Mouse (Mus musculus) midbrain, embryonic 16.5 days (tissue): ENCODE results near the gene Ass1. TPM values are rescaled to one million over a fixed set of nuclear protein-coding genes. Genes with fewer than 3 reads are reported as not detected.

Experiments used
- ATAC-seq: fragments of 200-750 bp; cut with Nextera tagmentation; 2 replicates; pipeline ENCODE4 v1.8.0; 2017; ENCODE audit warnings: moderate TSS enrichment
- H3K27ac ChIP-seq: fragments of 300-500 bp; sonication (generic); 2 replicates; pipeline ENCODE4 v1.5.1; 2014; ENCODE audit warnings: mild to moderate bottlenecking, low read length, mixed read lengths
- H3K27me3 ChIP-seq: fragments of 300-500 bp; sonication (generic); 2 replicates; pipeline ENCODE4 v1.6.1; 2014; ENCODE audit warnings: low read depth, low read length, mixed read lengths; ENCODE audit not compliant: control insufficient read depth, insufficient read depth
- H3K36me3 ChIP-seq: fragments of 300-500 bp; sonication (generic); 2 replicates; pipeline ENCODE4 v1.6.1; 2014; ENCODE audit warnings: mild to moderate bottlenecking, low read length, moderate library complexity, mixed read lengths; ENCODE audit not compliant: control insufficient read depth, insufficient read depth
- H3K4me1 ChIP-seq: fragments of 300-500 bp; sonication (generic); 2 replicates; pipeline ENCODE4 v1.6.1; 2014; ENCODE audit warnings: mild to moderate bottlenecking, low read length, mixed read lengths; ENCODE audit not compliant: control insufficient read depth, insufficient read depth
- H3K4me2 ChIP-seq: fragments of 300-500 bp; sonication (generic); 2 replicates; pipeline ENCODE4 v1.6.1; 2014; ENCODE audit warnings: mild to moderate bottlenecking, low read length, mixed read lengths
- H3K4me3 ChIP-seq: fragments of 300-500 bp; sonication (generic); 2 replicates; pipeline ENCODE4 v1.5.1; 2014; ENCODE audit warnings: low read depth, mild to moderate bottlenecking, low read length, moderate library complexity, mixed read lengths
- H3K9ac ChIP-seq: fragments of 300-500 bp; sonication (generic); 2 replicates; pipeline ENCODE4 v1.6.1; 2014; ENCODE audit warnings: low read depth, low read length, mixed read lengths
- H3K9me3 ChIP-seq: fragments of 300-500 bp; sonication (generic); replicated peaks from 2 replicates; pipeline ENCODE4 v1.6.1; 2014; ENCODE audit warnings: mild to moderate bottlenecking, low read length, mixed read lengths; ENCODE audit not compliant: control insufficient read depth, poor library complexity, severe bottlenecking
- WGBS: fragments of 180-500 bp; shearing (Covaris S2); extraction: QIAGEN DNeasy Blood & Tissue Kit; methylation state at CpG from one replicate; pipeline ENCODE4 v1.1.7; 2014; 5-methylcytosine and 5-hydroxymethylcytosine counted together
- polyA plus RNA-seq: library from polyadenylated mRNA; unstranded; fragments of >200 nt; fragmentation: Nextera tagmentation; extraction: Ambion mirVana; gene quantifications from 2 replicates; pipeline ENCODE4 v1.2.1, GENCODE M21; 2015

Gene Ass1
- polyA plus RNA-seq, 1 experiment from 2014 or later: 12.0 TPM

DNA sequence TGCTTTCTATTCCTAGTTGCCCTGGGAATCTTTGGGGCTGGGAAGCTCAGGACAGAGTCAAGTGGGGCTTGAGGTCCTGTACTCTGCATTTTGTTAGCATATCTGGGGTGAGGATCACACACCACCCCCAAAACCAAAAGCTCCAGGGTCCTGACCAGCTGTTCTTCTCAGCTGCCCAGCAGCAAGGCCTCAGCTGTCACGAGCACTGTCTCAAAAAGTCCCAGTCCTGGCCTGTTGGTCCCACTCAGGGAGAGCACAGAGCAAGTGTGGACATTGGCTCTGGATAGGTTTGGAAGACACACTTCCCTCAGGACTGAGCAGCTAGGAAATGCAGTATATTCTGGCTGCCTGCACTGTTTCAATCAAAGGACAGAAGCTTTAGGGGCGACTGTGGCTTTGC lies 20.5 kb downstream of the Ass1 start:
- Histone ChIP-seq H3K27me3 (peaks cover 62% of the 10 kb centered on the region), H3K36me3 (no peaks in the 10 kb centered on the region), H3K4me2 (no peak overlapping the region), H3K4me3 (no peak overlapping the region), H3K4me1 (peaks cover 4% of the 10 kb centered on the region; the same call in 1 of the 2 replicates), H3K9me3 (no peaks in the 10 kb centered on the region), H3K9ac (no peak overlapping the region), H3K27ac (no peak overlapping the region)
- ATAC-seq: no peak
- 81% methylated on average over 2 of the region's 2 CpGs for WGBS

DNA sequence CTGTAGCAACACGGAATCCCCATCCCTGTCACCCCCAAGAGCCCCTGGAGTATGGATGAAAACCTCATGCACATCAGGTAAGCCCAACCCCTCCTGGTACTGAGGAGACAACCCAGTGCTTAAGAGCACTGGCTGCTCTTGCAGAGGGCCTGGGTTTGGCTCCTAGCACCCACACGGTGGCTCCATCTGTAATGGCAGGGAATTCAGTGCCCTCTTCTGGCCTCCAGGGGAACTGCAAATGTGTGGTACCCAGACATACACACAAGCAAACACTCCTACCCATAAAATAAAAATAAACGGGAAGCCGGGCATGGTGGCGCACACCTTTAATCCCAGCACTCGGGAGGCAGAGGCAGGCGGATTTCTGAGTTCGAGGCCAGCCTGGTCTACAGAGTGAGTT lies 22.3 kb downstream of the Ass1 start:
- H3K9ac ChIP-seq: no peak overlapping the region
- H3K4me1 ChIP-seq: peaks cover 11% of the 10 kb centered on the region; the same call in 1 of the 2 replicates

DNA sequence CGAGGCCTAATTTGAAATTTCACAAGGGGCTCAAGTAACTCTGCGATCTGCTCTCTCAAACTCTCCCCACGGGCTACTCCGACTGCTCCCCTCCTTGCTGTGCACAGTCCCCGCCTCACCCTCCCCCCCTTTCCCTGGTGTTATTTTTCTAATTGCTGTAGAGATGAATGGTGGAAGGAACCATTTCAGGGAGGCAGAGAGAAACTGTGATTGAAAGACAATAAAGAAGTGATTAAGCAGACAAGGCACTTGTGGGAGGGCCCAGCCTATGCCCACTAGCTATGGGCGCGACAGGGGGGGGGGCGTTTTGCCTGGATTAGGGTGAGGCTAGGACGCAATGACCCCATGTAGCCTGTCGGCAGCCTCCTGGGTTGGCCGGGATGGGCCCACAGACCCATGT lies 23.2 kb downstream of the Ass1 start:
- Histone ChIP-seq H3K27ac (no peak overlapping the region), H3K27me3 (peaks cover 43% of the 10 kb centered on the region), H3K9me3 (no peaks in the 10 kb centered on the region), H3K9ac (no peak overlapping the region), H3K4me2 (no peak overlapping the region), H3K36me3 (no peaks in the 10 kb centered on the region), H3K4me3 (no peak overlapping the region), H3K4me1 (peaks cover 17% of the 10 kb centered on the region; the same call in 1 of the 2 replicates)
- 39% methylated on average over 11 of the region's 11 CpGs for WGBS
- no peak for ATAC-seq

More for the DNA sequence above, 22.3 kb downstream of the Ass1 start:
- Histone ChIP-seq H3K27me3 (peaks cover 50% of the 10 kb centered on the region), H3K4me3 (no peak overlapping the region), H3K36me3 (no peaks in the 10 kb centered on the region), H3K4me2 (no peak overlapping the region), H3K27ac (no peak overlapping the region), H3K9me3 (no peaks in the 10 kb centered on the region)
- WGBS: 98% methylated on average over 8 of the region's 8 CpGs
- ATAC-seq: no peak

DNA sequence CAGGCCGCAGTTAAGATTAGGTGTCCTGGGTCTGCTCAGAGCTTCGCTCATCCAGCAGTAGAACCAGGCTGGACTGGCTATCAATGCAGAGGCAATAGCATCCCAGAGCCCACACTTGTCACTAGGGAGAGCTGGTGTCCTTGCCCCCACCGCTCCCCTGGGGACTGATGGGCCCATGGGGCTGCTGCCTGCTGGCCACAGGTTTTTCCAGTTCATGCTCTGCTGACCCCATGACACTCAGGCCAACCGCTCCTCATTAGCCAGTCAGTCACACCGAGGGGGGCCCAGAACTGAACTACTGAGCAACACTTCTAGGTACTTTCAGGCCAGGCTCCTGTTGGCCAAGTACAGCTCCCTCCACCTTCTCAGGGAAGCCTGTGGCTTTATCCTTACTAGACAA lies 24.3 kb downstream of the Ass1 start:
- no peaks in the 10 kb centered on the region for H3K36me3 ChIP-seq
- H3K4me1 ChIP-seq: peaks cover 17% of the 10 kb centered on the region; the same call in 1 of the 2 replicates
- no peaks in the 10 kb centered on the region for H3K9me3 ChIP-seq
- no peak overlapping the region for H3K27ac ChIP-seq
- WGBS: 52% methylated on average over 5 of the region's 5 CpGs
- H3K4me3 ChIP-seq: no peak overlapping the region
- H3K9ac ChIP-seq: no peak overlapping the region
- no peak for ATAC-seq
- no peak overlapping the region for H3K4me2 ChIP-seq
- H3K27me3 ChIP-seq: peaks cover 42% of the 10 kb centered on the region

DNA sequence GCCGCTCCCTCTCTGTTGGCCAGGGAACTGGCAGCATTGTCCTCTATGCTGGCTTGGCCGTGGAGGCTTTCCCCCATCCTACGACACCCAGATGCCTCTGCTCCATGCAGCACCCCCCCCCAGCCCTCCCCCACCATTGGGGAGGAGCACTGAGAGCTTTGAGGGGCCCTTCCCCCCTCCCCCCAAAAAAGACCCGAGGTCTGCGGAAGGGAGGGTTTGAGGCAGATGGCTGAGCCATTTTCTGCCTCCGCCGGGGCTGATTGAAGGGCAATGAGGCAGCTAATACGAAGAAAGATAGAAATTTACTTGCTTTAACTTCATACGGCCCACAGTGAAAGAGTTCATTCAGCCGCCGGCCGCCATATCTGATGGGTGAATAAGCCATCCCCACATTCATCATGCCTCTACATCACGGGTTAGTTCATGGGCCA lies 25.1 kb downstream of the Ass1 start:
- Histone ChIP-seq H3K4me1 (peaks cover 21% of the 10 kb centered on the region), H3K4me3 (no peak overlapping the region), H3K27me3 (peaks cover 42% of the 10 kb centered on the region), H3K4me2 (no peak overlapping the region), H3K27ac (no peak overlapping the region), H3K9me3 (no peaks in the 10 kb centered on the region), H3K36me3 (no peaks in the 10 kb centered on the region), H3K9ac (peak overlapping the region; percentile 25; the same call in 1 of the 2 replicates)
- 26% methylated on average over 13 of the region's 13 CpGs for WGBS
- ATAC-seq: no peak

DNA sequence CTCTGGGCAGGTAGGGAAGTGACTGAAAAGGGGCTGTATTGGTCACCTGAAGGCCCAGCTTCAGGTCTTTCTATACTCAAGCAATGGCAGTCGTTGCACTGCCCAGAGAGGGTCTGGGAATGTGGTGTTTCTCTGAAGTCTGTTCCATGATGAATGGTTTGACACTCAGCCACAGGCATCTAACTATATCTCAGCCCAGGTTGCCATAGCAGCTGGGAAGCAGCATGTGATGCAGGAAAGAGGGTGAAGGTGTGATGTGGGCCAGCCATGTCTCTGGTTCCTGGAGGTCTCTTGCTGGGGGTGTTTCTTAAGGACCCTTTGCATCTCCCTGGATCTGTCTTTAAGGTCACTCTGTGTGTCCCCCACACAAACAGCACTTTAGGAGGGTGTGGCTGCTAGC lies 26.1 kb downstream of the Ass1 start:
- Histone ChIP-seq H3K4me1 (peaks cover 26% of the 10 kb centered on the region), H3K27me3 (peaks cover 38% of the 10 kb centered on the region), H3K9me3 (no peaks in the 10 kb centered on the region), H3K4me3 (no peak overlapping the region), H3K36me3 (no peaks in the 10 kb centered on the region), H3K27ac (no peak overlapping the region), H3K9ac (no peak overlapping the region), H3K4me2 (no peak overlapping the region)
- no peak for ATAC-seq
- 44% methylated on average over 1 of the region's 1 CpGs for WGBS

DNA sequence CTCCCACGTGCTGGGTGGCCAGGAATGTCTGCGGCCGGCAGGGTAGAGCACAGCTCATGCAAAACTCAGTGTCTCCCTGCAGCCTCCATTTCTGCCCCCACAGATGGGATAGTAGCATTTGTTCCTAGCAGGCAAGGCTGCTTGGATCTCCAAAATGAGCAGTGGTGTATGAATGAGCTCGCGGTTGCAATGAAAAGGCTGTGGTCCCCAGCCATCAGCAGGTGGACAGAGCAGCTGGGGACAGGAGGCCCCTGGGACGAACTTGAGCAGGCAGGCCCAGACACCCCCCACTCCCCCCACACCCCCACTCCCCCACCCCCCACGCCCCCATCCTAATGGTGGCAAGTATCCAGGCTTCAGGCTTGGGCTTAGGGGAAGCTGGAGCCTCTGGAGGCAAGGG lies 27.1 kb downstream of the Ass1 start:
- Histone ChIP-seq H3K4me1 (peaks cover 26% of the 10 kb centered on the region), H3K4me2 (peak overlapping the region; percentile 3; the same call in 1 of the 2 replicates), H3K27ac (no peak overlapping the region), H3K9me3 (no peaks in the 10 kb centered on the region), H3K36me3 (no peaks in the 10 kb centered on the region), H3K27me3 (peaks cover 37% of the 10 kb centered on the region), H3K9ac (peak overlapping the region; percentile 7; the same call in 1 of the 2 replicates), H3K4me3 (no peak overlapping the region)
- 17% methylated on average over 7 of the region's 7 CpGs for WGBS
- no peak for ATAC-seq

DNA sequence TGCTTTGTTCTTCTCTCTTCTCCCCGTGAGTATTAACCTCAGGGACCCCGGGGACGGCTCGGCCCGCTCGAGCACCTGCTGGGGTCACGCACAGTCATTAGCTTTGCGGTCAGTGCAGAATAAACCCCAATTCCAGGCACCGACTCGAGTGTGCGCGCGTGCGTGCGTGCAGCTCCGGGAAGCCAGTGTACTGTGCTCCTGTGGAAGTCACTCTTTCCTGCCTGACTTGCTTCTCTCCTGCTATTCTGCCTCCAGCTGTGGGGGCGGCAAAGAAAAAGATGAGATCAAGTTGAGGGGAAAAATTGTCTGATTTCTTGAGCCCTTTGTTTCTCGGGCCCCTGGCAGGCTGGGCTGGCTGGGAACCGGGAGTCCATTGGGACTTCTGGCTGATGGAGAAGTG lies 27.6 kb downstream of the Ass1 start:
- peaks cover 26% of the 10 kb centered on the region for H3K4me1 ChIP-seq
- no peak for ATAC-seq
- H3K27ac ChIP-seq: no peak overlapping the region
- WGBS: 16% methylated on average over 19 of the region's 19 CpGs
- peak overlapping the region; percentile 3; the same call in 1 of the 2 replicates for H3K4me2 ChIP-seq
- peaks cover 34% of the 10 kb centered on the region for H3K27me3 ChIP-seq
- H3K4me3 ChIP-seq: no peak overlapping the region
- H3K9me3 ChIP-seq: no peaks in the 10 kb centered on the region
- no peaks in the 10 kb centered on the region for H3K36me3 ChIP-seq
- peak overlapping the region; percentile 7; the same call in 1 of the 2 replicates for H3K9ac ChIP-seq

DNA sequence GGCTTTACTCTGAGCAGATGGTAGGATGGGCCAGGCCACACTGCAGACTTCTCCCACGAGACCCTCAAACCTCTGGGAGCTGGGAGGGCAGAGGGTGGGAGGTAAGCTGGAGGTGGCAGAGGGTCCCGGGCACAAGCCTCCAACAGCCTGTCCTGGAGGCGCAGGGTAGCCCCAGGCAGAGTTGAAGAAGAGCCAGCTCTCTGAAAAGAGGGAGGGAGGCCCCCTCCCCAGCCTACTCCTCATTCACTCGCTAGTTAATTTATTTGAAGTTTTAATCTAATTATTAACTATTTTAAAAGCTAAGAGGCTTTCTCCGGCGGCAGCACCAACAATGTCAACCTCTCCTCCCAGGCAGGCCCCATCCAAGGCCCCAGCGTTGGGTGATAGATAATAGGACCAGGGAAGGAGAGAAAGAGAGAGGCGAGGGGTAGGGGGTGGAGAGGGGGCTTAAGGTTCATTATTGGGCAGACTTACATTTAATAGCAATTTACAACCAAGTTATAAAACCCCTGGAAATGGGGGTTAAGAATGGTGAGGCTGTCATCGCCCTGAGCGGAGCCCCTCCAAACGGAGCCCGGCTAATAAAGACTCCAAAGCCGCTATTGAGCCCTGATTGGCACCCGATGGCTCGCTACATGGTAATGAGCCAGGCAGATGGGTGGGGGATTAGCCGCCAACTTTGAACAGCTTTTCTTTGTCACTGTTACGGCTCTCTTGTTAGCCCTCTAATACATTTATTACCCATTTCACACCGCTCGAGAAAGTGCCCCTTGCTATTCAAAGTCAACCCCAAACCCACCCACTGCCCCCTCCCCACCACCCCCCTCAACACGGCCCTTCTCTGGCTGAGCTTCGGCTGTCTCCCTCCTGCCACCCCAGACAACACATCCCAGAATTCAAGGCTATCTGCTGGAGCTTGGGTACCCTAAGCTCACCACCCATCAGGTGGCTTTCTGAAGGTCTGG lies 29.6 kb downstream of the Ass1 start:
- no peak overlapping the region for H3K9ac ChIP-seq

More for the DNA sequence above, 29.6 kb downstream of the Ass1 start:
- Histone ChIP-seq H3K27ac (no peak overlapping the region), H3K4me1 (peaks cover 27% of the 10 kb centered on the region), H3K27me3 (peaks cover 26% of the 10 kb centered on the region), H3K9me3 (no peaks in the 10 kb centered on the region), H3K36me3 (no peaks in the 10 kb centered on the region), H3K4me2 (no peak overlapping the region), H3K4me3 (no peak overlapping the region)
- ATAC-seq: peak; percentile 30; the same call in 1 of the 2 replicates
- 12% methylated on average over 21 of the region's 21 CpGs for WGBS
